Mouse (Mus musculus) layer of hippocampus, postnatal 10 days (tissue): ENCODE results near the gene Gcn1l1. TPM values are rescaled to one million over a fixed set of nuclear protein-coding genes. Genes with fewer than 3 reads are reported as not detected.
"Not testable (repeated sequence)": the region's sequence is repeated elsewhere in the genome, so short reads cannot be mapped to it uniquely, and the experiment has no call there.

Source experiments
- DNase-seq, 2 experiments: peaks; one replicate each; pipeline ENCODE4 v3.0.0; 2021; ENCODE audit warnings: low spot score in 2 of 2
- long read RNA-seq: library from polyadenylated mRNA; stranded (forward); transcript quantifications from one replicate; pipeline ENCODE4 v2.0.0, GENCODE M21; 2023
- total RNA-seq, 2 experiments: library from RNA; stranded (reverse); gene quantifications; 2 replicates each; pipeline ENCODE4 v1.2.3; 2021

Gene Gcn1l1
- 10 to 100 TPM; 76.4 to 96.2 TPM for total RNA-seq
- long read RNA-seq, partial matches to known transcripts: 32 of 34 reads
- long read RNA-seq, other reads (novel, unspliced or antisense): 0 of 34 reads

DNA sequence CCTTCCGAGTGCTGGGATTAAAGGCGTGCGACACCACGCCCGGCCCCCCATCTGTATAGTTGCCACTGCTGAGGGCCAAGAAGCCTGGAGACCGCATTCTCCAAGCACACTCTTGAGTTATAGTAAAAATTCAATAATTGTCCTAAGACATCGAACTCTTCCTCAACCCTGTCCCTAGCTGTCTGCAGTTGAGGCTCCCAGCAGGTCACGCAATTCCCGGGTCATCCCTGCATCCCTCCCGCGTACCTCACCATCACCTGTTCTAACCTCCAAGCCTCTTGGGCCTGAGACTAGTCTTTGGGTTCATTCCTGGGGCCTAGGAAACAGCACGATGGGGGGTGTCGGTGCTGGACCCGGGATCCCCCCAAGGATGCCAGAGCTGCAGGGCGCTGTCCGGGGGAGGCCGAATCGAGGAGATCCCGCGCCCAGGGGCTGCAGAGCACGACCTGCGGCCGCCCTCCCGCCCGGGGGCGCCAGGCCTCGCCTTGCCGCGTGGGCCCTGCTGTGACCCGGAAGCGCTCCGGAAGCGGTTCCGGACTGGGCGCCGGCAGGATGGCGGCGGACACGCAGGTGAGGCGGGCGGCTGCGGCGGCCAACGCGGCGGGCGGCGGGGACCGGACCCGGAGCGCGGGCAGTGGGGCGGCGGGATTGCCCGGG lies at the start of gene Gcn1l1:
Gene Gcn1l1, plus strand, starts transcription at position 518 of the 657 bp plus-strand sequence.
- peak; percentile 71 to 80 for DNase-seq

- no peak for DNase-seq
These were observed 48.8 kb upstream of the Gcn1l1 start for GRCm38 (mm10) chr5:115516081-115516907.

GRCm38 (mm10) chr5:115516908-115517307 lies 48.1 kb upstream of the Gcn1l1 start:
- DNase-seq: no peak

- DNase-seq: no peak
These were observed 47.6 kb upstream of the Gcn1l1 start for GRCm38 (mm10) chr5:115517501-115517900.

- DNase-seq: not testable (repeated sequence)
These were observed 46.8 kb upstream of the Gcn1l1 start for GRCm38 (mm10) chr5:115518214-115518613.

GRCm38 (mm10) chr5:115520325-115520869 lies 44.7 kb upstream of the Gcn1l1 start:
- DNase-seq: peak in 1 of 2 experiments; percentile 47

DNA sequence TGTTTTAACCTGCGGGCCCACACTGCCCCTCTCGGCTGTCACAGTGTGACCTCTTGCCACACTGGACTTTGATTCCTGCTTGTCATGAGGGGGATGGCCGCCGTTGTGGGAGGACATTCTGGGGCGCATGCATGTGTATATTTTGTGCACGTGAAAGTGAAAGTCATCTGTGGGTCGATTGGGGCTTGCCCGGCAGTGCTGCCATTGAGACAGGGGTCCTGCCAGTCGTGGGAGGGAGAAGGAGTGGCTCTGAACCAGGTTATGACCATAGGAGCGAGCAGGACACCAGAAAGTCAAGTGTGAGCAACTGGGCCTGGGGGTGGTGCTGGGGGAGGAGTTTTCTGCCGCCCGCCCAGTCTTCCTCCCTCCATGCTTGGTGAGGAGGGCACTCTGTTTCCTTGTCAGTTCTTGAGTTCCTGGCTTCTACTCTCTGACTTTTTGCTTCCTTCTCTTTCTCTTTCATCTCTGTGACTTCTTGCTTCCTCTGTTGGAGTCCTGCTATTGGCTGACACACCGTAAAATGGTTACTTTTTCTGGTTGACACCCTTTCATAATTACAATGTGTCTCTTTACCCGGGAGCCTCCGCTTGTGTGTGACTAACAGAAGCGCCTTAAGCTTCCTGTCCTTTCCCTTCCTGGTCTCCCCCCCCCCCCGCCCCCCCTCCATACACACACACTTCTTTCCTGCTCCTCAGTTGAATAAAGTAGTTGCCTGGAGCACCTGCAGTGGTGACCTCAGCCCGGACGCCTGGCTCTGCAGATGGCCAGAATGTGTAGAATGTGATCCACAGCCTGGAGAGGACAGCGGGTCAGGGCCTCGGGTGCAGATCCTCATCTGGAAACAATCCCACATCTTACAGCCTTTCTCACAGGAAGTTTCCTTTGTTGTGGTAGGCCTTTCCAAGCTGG lies 43.2 kb upstream of the Gcn1l1 start:
- DNase-seq: no peak

GRCm38 (mm10) chr5:115522531-115522930 lies 42.5 kb upstream of the Gcn1l1 start:
- DNase-seq: no peak

GRCm38 (mm10) chr5:115522981-115523499 lies 42.0 kb upstream of the Gcn1l1 start:
- DNase-seq: no peak

GRCm38 (mm10) chr5:115523971-115524370 lies 41.1 kb upstream of the Gcn1l1 start:
- no peak for DNase-seq

DNA sequence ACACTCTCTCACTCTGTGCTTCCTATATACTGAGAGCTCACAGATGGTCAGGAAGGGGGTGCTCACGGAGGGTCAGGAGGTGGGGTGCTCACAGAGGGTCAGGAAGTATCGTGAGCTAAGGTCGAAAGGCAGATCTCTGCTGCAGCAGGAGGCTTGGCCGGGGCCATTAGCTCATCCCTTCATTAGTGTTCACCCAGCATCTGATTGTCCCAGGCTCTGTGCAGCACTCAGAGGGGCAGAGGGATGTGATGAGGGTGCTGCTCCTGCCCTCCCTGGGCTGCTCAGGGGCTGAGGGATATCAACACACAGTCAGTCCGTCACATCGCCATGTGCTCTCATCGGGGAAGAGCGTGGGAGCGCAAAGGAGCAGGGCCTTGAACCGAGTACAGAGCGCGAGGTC lies 40.6 kb upstream of the Gcn1l1 start:
- no peak for DNase-seq

DNA sequence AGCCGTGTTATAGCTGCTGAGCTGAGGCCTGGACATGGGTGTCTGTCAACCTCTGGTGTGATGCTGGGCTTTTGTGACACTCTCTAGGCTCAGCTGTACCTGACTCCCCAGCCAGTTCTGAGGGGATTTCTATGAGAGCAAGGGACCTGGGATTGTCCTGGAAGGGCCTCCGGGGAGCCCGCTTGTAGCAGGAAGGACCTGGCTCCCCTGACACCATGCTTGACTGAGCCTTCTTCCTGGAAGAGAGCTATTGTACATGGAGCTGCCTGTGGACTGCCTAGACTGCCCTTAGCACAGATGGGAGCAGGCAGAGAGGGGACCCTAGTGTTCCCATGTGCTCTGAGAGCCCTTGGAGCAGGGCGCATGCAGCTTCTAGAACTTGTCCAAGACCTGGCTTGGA lies 39.6 kb upstream of the Gcn1l1 start:
- no peak for DNase-seq

DNA sequence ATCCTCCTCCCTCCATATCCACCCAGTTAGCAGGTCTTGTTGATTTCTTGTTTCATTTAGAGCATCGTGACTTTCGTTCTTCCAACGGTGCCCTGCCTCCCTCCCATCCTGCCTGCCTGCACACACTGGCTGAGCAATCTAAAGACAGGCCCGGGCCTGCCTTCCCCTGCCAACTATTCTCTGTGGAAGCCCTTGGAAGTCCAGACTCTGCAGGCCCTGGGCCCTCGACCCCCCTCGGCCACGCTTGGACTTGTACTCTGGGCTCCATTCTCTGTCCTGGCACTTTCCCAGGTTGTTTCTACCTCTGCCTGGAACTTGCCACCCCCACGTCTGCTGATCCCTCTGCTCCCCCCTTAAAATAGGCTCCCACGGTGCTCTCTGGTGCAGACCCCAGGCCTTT lies 39.1 kb upstream of the Gcn1l1 start:
- DNase-seq: no peak

DNA sequence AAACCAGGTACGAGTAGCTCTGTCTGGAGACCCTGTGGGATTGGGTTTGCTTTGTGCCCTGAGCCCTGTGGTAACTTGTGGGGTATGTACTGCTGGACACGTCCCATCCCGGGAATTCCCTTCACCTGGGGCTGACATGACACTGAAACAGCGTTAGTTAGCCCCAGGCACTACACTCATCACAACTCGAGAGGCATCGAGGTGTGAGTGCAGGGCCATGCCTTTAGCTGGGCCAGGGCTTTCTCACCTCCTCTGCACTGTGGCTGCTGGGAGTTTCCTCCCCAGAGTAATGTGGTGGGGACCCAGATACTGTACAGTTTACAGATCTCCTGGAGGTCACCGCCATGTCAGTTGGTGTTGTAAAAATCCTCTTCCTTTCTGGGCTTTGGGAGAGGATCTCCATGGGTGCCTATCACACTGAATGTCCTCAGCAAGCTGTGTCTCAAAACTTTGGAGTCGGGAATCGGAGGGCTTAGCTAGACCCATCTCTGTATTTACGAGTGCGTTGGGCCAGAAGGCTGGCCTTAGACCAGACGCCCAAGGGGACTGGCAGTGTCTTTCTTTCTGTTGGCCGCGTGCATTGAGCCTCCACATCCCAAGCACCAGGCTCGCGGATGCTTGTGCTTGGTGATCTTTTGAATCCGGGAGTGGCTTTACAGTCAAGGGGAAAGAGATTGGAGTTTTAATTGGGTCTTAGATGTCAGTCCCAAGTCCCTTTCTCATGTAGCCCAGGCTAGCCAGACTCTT lies 38.4 kb upstream of the Gcn1l1 start:
- no peak for DNase-seq

- DNase-seq: no peak
These were observed 36.9 kb upstream of the Gcn1l1 start for GRCm38 (mm10) chr5:115528128-115528527.

- DNase-seq: no peak
These were observed 35.7 kb upstream of the Gcn1l1 start for GRCm38 (mm10) chr5:115529364-115529741.

DNA sequence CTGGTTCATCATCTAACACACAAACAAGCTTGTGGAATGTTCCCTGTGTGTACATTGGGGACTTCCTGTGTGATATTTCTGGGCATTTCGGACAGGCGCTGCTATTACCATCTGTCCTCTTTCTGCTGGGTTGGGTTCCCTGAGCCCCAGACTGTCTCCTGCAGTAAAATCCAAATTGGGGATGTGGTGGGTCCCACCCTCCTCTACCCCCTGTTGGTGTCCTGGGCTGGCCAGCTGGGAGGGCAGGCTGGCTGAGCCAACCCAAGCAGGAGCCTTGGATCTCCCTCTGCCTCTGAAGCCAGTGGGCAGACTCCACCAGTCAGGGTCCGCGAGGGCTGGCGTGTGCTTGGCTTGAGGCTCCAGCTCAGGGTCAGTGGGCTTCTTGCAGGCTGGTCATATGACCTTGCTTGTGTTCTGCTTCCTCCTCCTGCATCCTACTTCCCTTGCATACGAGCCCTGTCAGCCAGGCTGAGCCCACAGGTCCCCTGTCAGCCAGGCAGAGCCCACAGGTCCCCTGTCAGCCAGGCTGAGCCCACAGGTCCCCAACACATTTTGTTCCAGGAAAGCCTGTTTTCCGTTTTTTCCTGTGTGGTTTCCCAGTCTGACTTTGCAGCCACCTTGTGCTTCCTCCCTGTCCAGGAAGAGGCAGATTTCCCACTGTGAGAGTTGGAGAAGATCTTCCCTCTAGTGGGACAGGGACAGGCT lies 35.2 kb upstream of the Gcn1l1 start:
- no peak for DNase-seq

- no peak for DNase-seq
These were observed 34.6 kb upstream of the Gcn1l1 start for GRCm38 (mm10) chr5:115530447-115530809.

DNA sequence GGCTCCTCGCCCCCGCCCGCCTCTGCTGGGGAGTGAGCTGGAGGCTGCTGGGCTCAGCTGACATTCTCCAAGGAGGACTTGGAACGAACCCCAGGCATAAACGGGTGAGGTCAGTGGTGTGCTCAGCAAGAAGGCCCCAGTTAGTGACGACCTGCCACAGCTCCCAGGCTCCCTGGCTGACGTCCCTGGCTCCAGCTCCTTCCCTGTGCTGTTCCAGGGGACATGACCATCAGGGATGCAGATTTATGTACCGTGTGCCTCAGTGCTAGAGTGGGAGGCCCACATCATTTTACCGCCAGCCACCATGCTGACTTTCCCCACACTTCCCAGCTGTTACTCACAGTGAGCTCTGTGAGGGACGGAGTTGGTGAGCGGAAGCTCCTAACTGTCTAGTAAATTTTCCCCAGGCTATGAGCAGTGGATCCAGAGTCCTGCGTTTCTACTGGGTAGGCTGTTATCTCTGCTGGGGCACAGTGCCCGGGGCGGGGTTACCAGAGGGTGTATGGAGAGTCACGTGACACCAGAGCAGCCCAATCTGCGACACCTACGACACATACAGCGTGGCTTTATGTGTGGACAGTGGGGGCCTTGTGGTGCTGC lies 33.3 kb upstream of the Gcn1l1 start:
- peak; percentile 62 to 73 for DNase-seq
